Mouse (Mus musculus): ENCODE measurements around the gene Kdsr. TPM values are rescaled to one million over a fixed set of nuclear protein-coding genes. Genes with fewer than 3 reads are reported as not detected.

Kdsr gene
- polyA plus RNA-seq, 1 experiment from 2014 or later, result 14.9 TPM

GRCm38 (mm10) chr1:106717071-106717601 is 42.4 kb downstream of the Kdsr start:
- peaks cover 6% of the 10 kb centered on the region for H3K4me1 ChIP-seq (ENCODE audit: control insufficient read depth, insufficient read depth, low read length)
- no peaks in the 10 kb centered on the region for H3K9me3 ChIP-seq (ENCODE audit: control insufficient read depth, low read length)
- no peak overlapping the region for H3K9ac ChIP-seq (ENCODE audit: low read depth, low read length)
- WGBS, result 37% methylated on average over 7 of the region's 7 CpGs
- ATAC-seq, result no peak
- H3K27me3 ChIP-seq (replicated peaks; ENCODE audit: control insufficient read depth, insufficient read depth, low read length), result no peaks in the 10 kb centered on the region
- no peak overlapping the region for H3K4me2 ChIP-seq (ENCODE audit: low read depth, low read length)
- H3K27ac ChIP-seq (ENCODE audit: low read length), result no peak overlapping the region
- no peak overlapping the region for H3K4me3 ChIP-seq (ENCODE audit: low read length)
- H3K36me3 ChIP-seq (ENCODE audit: control insufficient read depth, insufficient read depth, low read length), result no peaks in the 10 kb centered on the region

GRCm38 (mm10) chr1:106716141-106716540 is 43.4 kb downstream of the Kdsr start:
- no peak overlapping the region for H3K9ac ChIP-seq (ENCODE audit: low read depth, low read length)
- H3K4me3 ChIP-seq (ENCODE audit: low read length), result no peak overlapping the region
- H3K27ac ChIP-seq (ENCODE audit: low read length), result no peak overlapping the region
- no peaks in the 10 kb centered on the region for H3K36me3 ChIP-seq (ENCODE audit: control insufficient read depth, insufficient read depth, low read length)
- H3K9me3 ChIP-seq (ENCODE audit: control insufficient read depth, low read length), result no peaks in the 10 kb centered on the region
- H3K4me2 ChIP-seq (ENCODE audit: low read depth, low read length), result no peak overlapping the region
- H3K27me3 ChIP-seq (replicated peaks; ENCODE audit: control insufficient read depth, insufficient read depth, low read length), result no peaks in the 10 kb centered on the region
- H3K4me1 ChIP-seq (ENCODE audit: control insufficient read depth, insufficient read depth, low read length), result peaks cover 15% of the 10 kb centered on the region
- no peak for ATAC-seq
- WGBS, result 85% methylated on average over 3 of the region's 3 CpGs

GRCm38 (mm10) chr1:106715111-106716083 is 44.1 kb downstream of the Kdsr start:
- Histone ChIP-seq H3K27ac (ENCODE audit: low read length) (no peak overlapping the region), H3K36me3 (ENCODE audit: control insufficient read depth, insufficient read depth, low read length) (no peaks in the 10 kb centered on the region), H3K9me3 (ENCODE audit: control insufficient read depth, low read length) (no peaks in the 10 kb centered on the region), H3K4me1 (ENCODE audit: control insufficient read depth, insufficient read depth, low read length) (peaks cover 15% of the 10 kb centered on the region), H3K4me3 (ENCODE audit: low read length) (no peak overlapping the region), H3K4me2 (ENCODE audit: low read depth, low read length) (no peak overlapping the region), H3K27me3 (replicated peaks; ENCODE audit: control insufficient read depth, insufficient read depth, low read length) (no peaks in the 10 kb centered on the region), H3K9ac (ENCODE audit: low read depth, low read length) (no peak overlapping the region)
- WGBS, result 82% methylated on average over 13 of the region's 13 CpGs
- ATAC-seq, result no peak

DNA sequence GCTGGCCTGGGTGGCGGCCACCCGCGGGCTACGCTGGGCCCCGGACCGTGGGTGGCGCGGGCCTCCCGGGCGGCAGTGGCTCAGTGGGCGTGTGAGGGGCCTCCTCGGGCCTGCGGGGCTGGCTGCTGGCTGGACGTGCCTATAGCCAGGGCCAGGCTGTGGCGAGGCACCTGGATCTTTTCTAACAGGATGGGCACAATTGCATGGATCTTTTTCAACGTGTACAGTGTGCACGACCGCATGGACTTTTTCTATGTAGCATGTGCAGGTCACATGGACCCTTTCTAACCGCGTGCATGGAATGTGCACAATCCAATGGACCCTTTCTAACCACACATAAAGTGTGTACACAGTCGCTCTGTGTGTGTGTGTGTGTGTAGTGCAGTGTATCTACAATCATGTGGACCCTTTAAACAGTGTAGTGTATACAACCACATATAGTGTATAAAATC is 45.0 kb downstream of the Kdsr start:
- Histone ChIP-seq H3K27me3 (replicated peaks; ENCODE audit: control insufficient read depth, insufficient read depth, low read length) (no peaks in the 10 kb centered on the region), H3K27ac (ENCODE audit: low read length) (peak overlapping the region; percentile 92), H3K4me3 (ENCODE audit: low read length) (peak overlapping the region; percentile 75), H3K9me3 (ENCODE audit: control insufficient read depth, low read length) (no peaks in the 10 kb centered on the region), H3K4me2 (ENCODE audit: low read depth, low read length) (peak overlapping the region; percentile 96), H3K9ac (ENCODE audit: low read depth, low read length) (peak overlapping the region; percentile 93), H3K36me3 (ENCODE audit: control insufficient read depth, insufficient read depth, low read length) (no peaks in the 10 kb centered on the region), H3K4me1 (ENCODE audit: control insufficient read depth, insufficient read depth, low read length) (peaks cover 17% of the 10 kb centered on the region)
- no peak for ATAC-seq
- 3% methylated on average over 21 of the region's 21 CpGs for WGBS

DNA sequence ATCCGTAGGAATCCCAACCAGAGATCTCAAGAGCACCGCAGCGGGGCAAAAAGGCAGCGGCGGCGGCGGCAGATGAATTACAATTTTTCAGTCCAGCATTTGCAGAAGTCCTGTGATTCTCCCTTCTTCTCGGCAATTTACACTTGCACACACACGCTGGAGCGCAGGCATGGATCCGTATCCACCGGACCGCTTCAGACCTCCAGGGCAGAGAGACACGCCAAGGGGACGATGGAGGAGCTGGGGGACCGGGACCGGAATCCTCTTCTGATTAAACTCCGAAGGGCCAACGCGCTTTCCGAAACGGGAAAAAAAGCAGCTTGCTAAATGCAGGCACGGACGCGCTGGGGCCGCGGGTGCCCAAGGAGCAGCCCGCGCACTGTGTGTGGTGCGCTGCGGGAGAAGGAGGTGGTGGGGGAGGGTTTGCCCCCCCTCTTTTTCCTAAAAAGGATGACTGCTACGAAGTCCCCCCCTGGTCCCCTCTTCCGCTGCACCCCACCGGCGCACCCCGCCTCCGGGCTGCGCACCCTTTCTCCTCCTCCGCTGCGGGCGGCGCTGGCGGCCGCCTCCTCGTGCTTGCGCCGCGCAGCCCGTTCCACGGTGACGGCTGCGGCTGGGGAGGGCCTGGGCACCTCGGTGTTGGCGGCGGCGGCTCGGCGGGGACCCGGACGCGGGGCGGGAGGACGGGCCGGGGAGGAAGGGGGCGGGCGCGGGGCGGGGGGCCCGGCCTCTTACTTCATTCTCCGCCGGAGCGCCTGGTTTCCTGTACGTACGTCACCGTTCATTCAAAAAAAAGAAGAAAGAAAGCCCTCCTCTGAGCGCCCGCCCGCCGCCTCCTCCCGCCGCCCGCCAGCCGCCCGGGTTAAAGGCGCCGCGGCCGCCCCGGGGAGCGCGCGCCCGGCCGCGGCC is 45.7 kb downstream of the Kdsr start, which contains the start of gene Bcl2:
TSS of gene Bcl2 (minus strand) at position 654 of the 909 bp plus-strand sequence.
- peak within 1 kb of the TSS; percentile 96 for H3K4me2 ChIP-seq (ENCODE audit: low read depth, low read length)
- peak within 1 kb of the TSS; percentile 93 for H3K9ac ChIP-seq (ENCODE audit: low read depth, low read length)
- WGBS, result under 1% methylated on average over 75 of the region's 95 CpGs
- peak within 1 kb of the TSS; percentile 75 for H3K4me3 ChIP-seq (ENCODE audit: low read length)
- H3K27ac ChIP-seq (ENCODE audit: low read length), result peak within 1 kb of the TSS; percentile 92
- H3K36me3 ChIP-seq (ENCODE audit: control insufficient read depth, insufficient read depth, low read length), result no peaks in the 10 kb centered on the region
- no peaks in the 10 kb centered on the region for H3K9me3 ChIP-seq (ENCODE audit: control insufficient read depth, low read length)
- H3K27me3 ChIP-seq (replicated peaks; ENCODE audit: control insufficient read depth, insufficient read depth, low read length), result no peaks in the 10 kb centered on the region
- H3K4me1 ChIP-seq (ENCODE audit: control insufficient read depth, insufficient read depth, low read length), result peaks cover 17% of the 10 kb centered on the region
- ATAC-seq, result peak; percentile 86

- Histone ChIP-seq H3K4me1 (ENCODE audit: control insufficient read depth, insufficient read depth, low read length) (peaks cover 19% of the 10 kb centered on the region), H3K36me3 (ENCODE audit: control insufficient read depth, insufficient read depth, low read length) (no peaks in the 10 kb centered on the region), H3K9me3 (ENCODE audit: control insufficient read depth, low read length) (no peaks in the 10 kb centered on the region), H3K4me3 (ENCODE audit: low read length) (peak overlapping the region; percentile 75), H3K9ac (ENCODE audit: low read depth, low read length) (peak overlapping the region; percentile 68), H3K27me3 (replicated peaks; ENCODE audit: control insufficient read depth, insufficient read depth, low read length) (no peaks in the 10 kb centered on the region), H3K27ac (ENCODE audit: low read length) (peak overlapping the region; percentile 28; the same call in 1 of the 2 replicates), H3K4me2 (ENCODE audit: low read depth, low read length) (peak overlapping the region; percentile 96)
- WGBS, result 7% methylated on average over 22 of the region's 22 CpGs
- ATAC-seq, result no peak
Measured at GRCm38 (mm10) chr1:106712330-106712729, 47.2 kb downstream of the Kdsr start.

DNA sequence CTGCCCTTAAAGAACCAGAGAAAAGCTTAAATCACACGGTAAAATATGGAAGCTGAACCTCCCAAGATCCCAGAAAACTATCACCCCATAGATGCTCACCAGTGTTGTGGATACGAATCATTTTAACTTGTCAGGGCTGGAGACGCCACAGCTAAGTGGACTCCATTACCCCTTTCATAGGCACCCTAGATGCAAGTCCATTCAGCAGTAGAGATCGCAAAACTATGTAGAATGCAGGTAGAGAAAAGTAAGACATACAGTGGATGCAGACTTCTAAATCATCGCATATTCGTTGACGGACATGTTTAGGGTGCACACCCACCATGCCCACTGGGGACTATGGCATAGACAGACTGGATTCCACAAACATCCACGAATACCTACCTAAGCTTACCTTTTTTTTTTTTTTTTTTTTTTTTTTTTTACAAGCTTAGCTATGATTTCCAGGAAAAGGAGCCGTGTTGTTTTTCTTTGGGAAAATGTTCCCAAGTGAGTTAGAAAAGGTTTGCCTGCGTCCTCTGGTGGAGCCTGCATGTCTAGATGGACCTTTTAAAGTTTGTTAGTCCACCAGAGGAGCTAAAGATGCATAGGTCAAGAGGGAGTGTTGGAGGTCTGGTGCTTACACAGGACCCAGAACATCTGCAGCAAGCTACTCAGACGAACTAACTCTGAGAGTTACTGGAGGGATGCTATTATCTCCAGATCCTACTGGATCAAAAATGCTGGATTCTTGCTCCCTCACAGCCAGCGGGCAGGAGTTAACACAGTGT is 48.0 kb downstream of the Kdsr start:
- Histone ChIP-seq H3K9ac (ENCODE audit: low read depth, low read length) (peak overlapping the region; percentile 68), H3K9me3 (ENCODE audit: control insufficient read depth, low read length) (no peaks in the 10 kb centered on the region), H3K36me3 (ENCODE audit: control insufficient read depth, insufficient read depth, low read length) (no peaks in the 10 kb centered on the region), H3K27me3 (replicated peaks; ENCODE audit: control insufficient read depth, insufficient read depth, low read length) (no peaks in the 10 kb centered on the region), H3K4me3 (ENCODE audit: low read length) (peak overlapping the region; percentile 75), H3K4me1 (ENCODE audit: control insufficient read depth, insufficient read depth, low read length) (peaks cover 19% of the 10 kb centered on the region), H3K4me2 (ENCODE audit: low read depth, low read length) (peak overlapping the region; percentile 96), H3K27ac (ENCODE audit: low read length) (no peak overlapping the region)
- ATAC-seq, result no peak
- 47% methylated on average over 12 of the region's 12 CpGs for WGBS

GRCm38 (mm10) chr1:106710202-106710601 is 49.3 kb downstream of the Kdsr start:
- Histone ChIP-seq H3K4me3 (ENCODE audit: low read length) (no peak overlapping the region; the same call in 1 of the 2 replicates), H3K4me1 (ENCODE audit: control insufficient read depth, insufficient read depth, low read length) (peaks cover 19% of the 10 kb centered on the region), H3K9me3 (ENCODE audit: control insufficient read depth, low read length) (no peaks in the 10 kb centered on the region), H3K27ac (ENCODE audit: low read length) (no peak overlapping the region), H3K4me2 (ENCODE audit: low read depth, low read length) (no peak overlapping the region), H3K27me3 (replicated peaks; ENCODE audit: control insufficient read depth, insufficient read depth, low read length) (no peaks in the 10 kb centered on the region), H3K36me3 (ENCODE audit: control insufficient read depth, insufficient read depth, low read length) (no peaks in the 10 kb centered on the region), H3K9ac (ENCODE audit: low read depth, low read length) (no peak overlapping the region)
- ATAC-seq, result no peak
- WGBS, result 72% methylated on average over 7 of the region's 7 CpGs

Data from intestine, embryonic 16.5 days (tissue).